Mouse (Mus musculus) MEL-GATA-1-ER (cell line): Measurements from ENCODE around the gene Cpeb1.

Experiments used
- DNase-seq: peaks from one replicate; pipeline ENCODE4 v3.0.0-alpha.2; 2012; ENCODE audit warnings: low read depth; ENCODE audit errors: extremely low read depth

The Cpeb1 gene

GRCm38 (mm10) chr7:81327661-81328060 lies 127.6 kb downstream of the Cpeb1 start:
- DNase-seq: no peak

- DNase-seq: no peak
Measured at GRCm38 (mm10) chr7:81326859-81327258, 128.4 kb downstream of the Cpeb1 start.

GRCm38 (mm10) chr7:81326043-81326442 lies 129.2 kb downstream of the Cpeb1 start:
- no peak for DNase-seq

GRCm38 (mm10) chr7:81321776-81322175 lies 133.5 kb downstream of the Cpeb1 start:
- DNase-seq: no peak

- no peak for DNase-seq
Measured at GRCm38 (mm10) chr7:81319749-81320148, 135.5 kb downstream of the Cpeb1 start.

GRCm38 (mm10) chr7:81315583-81315982 lies 139.7 kb downstream of the Cpeb1 start:
- DNase-seq: no peak

- DNase-seq: no peak
Measured at GRCm38 (mm10) chr7:81311581-81311980, 143.7 kb downstream of the Cpeb1 start.

GRCm38 (mm10) chr7:81311130-81311529 lies 144.1 kb downstream of the Cpeb1 start:
- DNase-seq: no peak

- no peak for DNase-seq
Measured at GRCm38 (mm10) chr7:81309247-81309646, 146.0 kb downstream of the Cpeb1 start.

GRCm38 (mm10) chr7:81307735-81308134 lies 147.5 kb downstream of the Cpeb1 start:
- no peak for DNase-seq

GRCm38 (mm10) chr7:81304675-81305074 lies 150.6 kb downstream of the Cpeb1 start:
- no peak for DNase-seq

- DNase-seq: no peak
Measured at GRCm38 (mm10) chr7:81304100-81304499, 151.2 kb downstream of the Cpeb1 start.

GRCm38 (mm10) chr7:81303682-81304081 lies 151.6 kb downstream of the Cpeb1 start:
- no peak for DNase-seq

GRCm38 (mm10) chr7:81301323-81301722 lies 153.9 kb downstream of the Cpeb1 start:
- no peak for DNase-seq

GRCm38 (mm10) chr7:81298206-81298605 lies 157.1 kb downstream of the Cpeb1 start:
- no peak for DNase-seq
